Mouse (Mus musculus) limb, embryonic 13.5 days (tissue): ENCODE measurements around the gene Pdik1l. TPM values are rescaled to one million over a fixed set of nuclear protein-coding genes. Genes with fewer than 3 reads are reported as not detected.
A peak's percentile ranks its signal among the peaks of the same experiment; 100 is the strongest.

Source experiments
- ATAC-seq: fragments of 200-750 bp; cut with Nextera tagmentation; 2 replicates; pipeline ENCODE4 v1.8.0; 2017; ENCODE audit warnings: low read depth, moderate number of reproducible peaks, moderate TSS enrichment; ENCODE audit not compliant: low FRiP score
- H3K27ac ChIP-seq: fragments of 300-500 bp; sonication (generic); 2 replicates; pipeline ENCODE4 v1.5.1; 2015; ENCODE audit warnings: inconsistent platforms, mild to moderate bottlenecking, moderate library complexity
- H3K27me3 ChIP-seq: fragments of 300-500 bp; sonication (generic); 2 replicates; pipeline ENCODE4 v1.6.1; 2015; ENCODE audit warnings: mild to moderate bottlenecking, inconsistent platforms
- H3K36me3 ChIP-seq: fragments of 300-500 bp; sonication (generic); 2 replicates; pipeline ENCODE4 v1.6.1; 2015; ENCODE audit warnings: inconsistent platforms, mild to moderate bottlenecking, moderate library complexity
- H3K4me1 ChIP-seq: fragments of 300-500 bp; sonication (generic); 2 replicates; pipeline ENCODE4 v1.6.1; 2015; ENCODE audit warnings: inconsistent platforms
- H3K4me2 ChIP-seq: fragments of 300-500 bp; sonication (generic); replicated peaks from 2 replicates; pipeline ENCODE4 v1.6.1; 2015; ENCODE audit warnings: inconsistent platforms, mild to moderate bottlenecking, moderate library complexity
- H3K4me3 ChIP-seq: fragments of 300-500 bp; sonication (generic); 2 replicates; pipeline ENCODE4 v1.5.1; 2015; ENCODE audit warnings: moderate library complexity, mild to moderate bottlenecking, inconsistent platforms
- H3K9ac ChIP-seq: fragments of 300-500 bp; sonication (generic); 2 replicates; pipeline ENCODE4 v1.6.1; 2015; ENCODE audit warnings: mild to moderate bottlenecking, inconsistent platforms
- H3K9me3 ChIP-seq: fragments of 300-500 bp; sonication (generic); 2 replicates; pipeline ENCODE4 v1.6.1; 2016; ENCODE audit warnings: inconsistent platforms
- WGBS: fragments of 180-500 bp; shearing (Covaris S2); methylation state at CpG from one replicate; pipeline ENCODE4 v1.1.7; 2015; 5-methylcytosine and 5-hydroxymethylcytosine counted together
- polyA plus RNA-seq: library from polyadenylated mRNA; unstranded; fragments of >200 nt; fragmentation: Nextera tagmentation; extraction: Ambion mirVana; gene quantifications from 2 replicates; pipeline ENCODE4 v1.2.1, GENCODE M21; 2015

The Pdik1l gene
- polyA plus RNA-seq, 1 experiment from 2014 or later, result 22.6 TPM

GRCm38 (mm10) chr4:134243516-134244250 is 44.0 kb downstream of the Pdik1l start, which contains the start of gene E130218I03Rik:
Gene E130218I03Rik (plus strand): TSS chr4:134243662.
- no peaks in the 10 kb centered on the region for H3K9me3 ChIP-seq
- 0 out of 2 replicates have a peak, but pooled peaks cover 4% of the 10 kb centered on the region for H3K36me3 ChIP-seq
- WGBS, result 90% methylated on average over 17 of the region's 17 CpGs
- H3K4me1 ChIP-seq, result peaks cover 23% of the 10 kb centered on the region
- H3K9ac ChIP-seq, result peak within 1 kb of the TSS; percentile 87
- peak within 1 kb of the TSS; percentile 86 for H3K4me3 ChIP-seq
- peak within 1 kb of the TSS; percentile 90 for H3K4me2 ChIP-seq
- no peak within 1 kb of the TSS for H3K27ac ChIP-seq
- no peak for ATAC-seq
- peaks cover 36% of the 10 kb centered on the region for H3K27me3 ChIP-seq

GRCm38 (mm10) chr4:134238686-134239085 is 49.0 kb downstream of the Pdik1l start:
- 10% methylated on average over 10 of the region's 10 CpGs for WGBS
- Histone ChIP-seq H3K9ac (peak overlapping the region; percentile 45; the same call in 1 of the 2 replicates), H3K9me3 (no peaks in the 10 kb centered on the region), H3K4me1 (peaks cover 10% of the 10 kb centered on the region), H3K27ac (no peak overlapping the region), H3K36me3 (0 out of 2 replicates have a peak, but pooled peaks cover 3% of the 10 kb centered on the region), H3K27me3 (peaks cover 45% of the 10 kb centered on the region), H3K4me2 (peak overlapping the region; percentile 56), H3K4me3 (peak overlapping the region; percentile 34; the same call in 1 of the 2 replicates)
- ATAC-seq, result no peak

- H3K9ac ChIP-seq, result peak within 1 kb of the TSS; percentile 45
- 0 out of 2 replicates have a peak, but pooled peaks have one; percentile 32 for ATAC-seq
- H3K4me3 ChIP-seq, result peak within 1 kb of the TSS; percentile 34
- H3K4me2 ChIP-seq, result peak within 1 kb of the TSS; percentile 56
- no peaks in the 10 kb centered on the region for H3K9me3 ChIP-seq
- no peak within 1 kb of the TSS for H3K27ac ChIP-seq
- H3K36me3 ChIP-seq, result no peaks in the 10 kb centered on the region
- H3K4me1 ChIP-seq, result peaks cover 10% of the 10 kb centered on the region
- H3K27me3 ChIP-seq, result peaks cover 45% of the 10 kb centered on the region
- 2% methylated on average over 18 of the region's 18 CpGs for WGBS
These were observed 49.4 kb downstream of the Pdik1l start, which contains the start of gene Cnksr1 for GRCm38 (mm10) chr4:134238279-134238651. Gene Cnksr1 (minus strand): TSS chr4:134238399.

- Histone ChIP-seq H3K4me3 (peak overlapping the region; percentile 34), H3K4me2 (peak overlapping the region; percentile 56), H3K9me3 (no peaks in the 10 kb centered on the region), H3K27ac (no peak overlapping the region), H3K9ac (peak overlapping the region; percentile 45), H3K36me3 (no peaks in the 10 kb centered on the region), H3K4me1 (peaks cover 10% of the 10 kb centered on the region), H3K27me3 (peaks cover 45% of the 10 kb centered on the region)
- WGBS, result 22% methylated on average over 19 of the region's 19 CpGs
- no peak for ATAC-seq
These were observed 50.0 kb downstream of the Pdik1l start for GRCm38 (mm10) chr4:134237582-134238278.

- H3K4me2 ChIP-seq, result no peak overlapping the region
- no peak overlapping the region for H3K9ac ChIP-seq
- H3K27ac ChIP-seq, result no peak overlapping the region
- ATAC-seq, result no peak
- H3K9me3 ChIP-seq, result no peaks in the 10 kb centered on the region
- peaks cover 10% of the 10 kb centered on the region for H3K4me1 ChIP-seq
- no peak overlapping the region for H3K4me3 ChIP-seq
- no peaks in the 10 kb centered on the region for H3K36me3 ChIP-seq
- 81% methylated on average over 5 of the region's 5 CpGs for WGBS
- peaks cover 45% of the 10 kb centered on the region for H3K27me3 ChIP-seq
These were observed 52.8 kb downstream of the Pdik1l start for GRCm38 (mm10) chr4:134234876-134235275.

- no peaks in the 10 kb centered on the region for H3K4me1 ChIP-seq
- WGBS, result 30% methylated on average over 8 of the region's 8 CpGs
These were observed 57.3 kb downstream of the Pdik1l start for GRCm38 (mm10) chr4:134230431-134230830.

GRCm38 (mm10) chr4:134227194-134227593 is 60.5 kb downstream of the Pdik1l start, which contains the start of gene Catsper4:
Gene Catsper4 (minus strand): TSS chr4:134227383.
- no peaks in the 10 kb centered on the region for H3K4me1 ChIP-seq
- H3K27me3 ChIP-seq, result no peaks in the 10 kb centered on the region
- H3K4me2 ChIP-seq, result no peak within 1 kb of the TSS
- ATAC-seq, result no peak
- 65% methylated on average over 8 of the region's 8 CpGs for WGBS
- H3K36me3 ChIP-seq, result no peaks in the 10 kb centered on the region
- no peak within 1 kb of the TSS for H3K27ac ChIP-seq
- no peak within 1 kb of the TSS for H3K9ac ChIP-seq
- H3K4me3 ChIP-seq, result no peak within 1 kb of the TSS
- no peaks in the 10 kb centered on the region for H3K9me3 ChIP-seq

More at GRCm38 (mm10) chr4:134230431-134230830, 57.3 kb downstream of the Pdik1l start:
- H3K36me3 ChIP-seq, result no peaks in the 10 kb centered on the region
- 0 out of 2 replicates have a peak, but pooled peaks cover 4% of the 10 kb centered on the region for H3K27me3 ChIP-seq
- ATAC-seq, result no peak
- no peak overlapping the region for H3K4me2 ChIP-seq
- no peak overlapping the region for H3K4me3 ChIP-seq
- H3K27ac ChIP-seq, result no peak overlapping the region
- no peaks in the 10 kb centered on the region for H3K9me3 ChIP-seq
- no peak overlapping the region for H3K9ac ChIP-seq

Other genes with a start within 250 kb of the Pdik1l start
- not detected in 2 replicates for gene Zfp683, start 234.1 kb downstream of the Pdik1l start, polyA plus RNA-seq
- 4.9 and 5.4 TPM in 2 replicates for gene Crybg2, start 227.1 kb downstream of the Pdik1l start, polyA plus RNA-seq
- 10.6 and 11.4 TPM in 2 replicates for gene Cd52, start 192.8 kb downstream of the Pdik1l start, polyA plus RNA-seq
- 13.6 and 14.3 TPM in 2 replicates for gene Ubxn11, start 185.3 kb downstream of the Pdik1l start, polyA plus RNA-seq
- 420 and 444 TPM in 2 replicates for gene Sh3bgrl3, start 159.1 kb downstream of the Pdik1l start, polyA plus RNA-seq
- 33.3 and 34.9 TPM in 2 replicates for gene Cep85, start 100.8 kb downstream of the Pdik1l start, polyA plus RNA-seq
- gene Gm7534, start 84.9 kb downstream of the Pdik1l start, polyA plus RNA-seq, result not detected in 2 replicates
- 0.23 TPM in 1 of 2 replicates, not detected in the other for gene Catsper4, start 60.5 kb downstream of the Pdik1l start, polyA plus RNA-seq
- gene Cnksr1, start 49.5 kb downstream of the Pdik1l start, polyA plus RNA-seq, result 1.8 and 2.0 TPM in 2 replicates
- 0.23 and 0.66 TPM in 2 replicates for gene E130218I03Rik, start 44.2 kb downstream of the Pdik1l start, polyA plus RNA-seq
- gene Zfp593, start 42.3 kb downstream of the Pdik1l start, polyA plus RNA-seq, result 15.6 and 17.8 TPM in 2 replicates
- gene Gm30191, start 41.0 kb downstream of the Pdik1l start, polyA plus RNA-seq, result not detected in 2 replicates
- gene Grrp1, start 33.8 kb downstream of the Pdik1l start, polyA plus RNA-seq, result 4.7 and 5.3 TPM in 2 replicates
- gene Trim63, start 27.2 kb upstream of the Pdik1l start, polyA plus RNA-seq, result 5.3 and 6.2 TPM in 2 replicates
- 0.18 and 0.24 TPM in 2 replicates for gene Slc30a2, start 55.3 kb upstream of the Pdik1l start, polyA plus RNA-seq
- 8.3 and 9.2 TPM in 2 replicates for gene Extl1, start 96.0 kb upstream of the Pdik1l start, polyA plus RNA-seq
- 11.3 and 12.9 TPM in 2 replicates for gene Pafah2, start 108.4 kb upstream of the Pdik1l start, polyA plus RNA-seq
- gene Stmn1, start 180.4 kb upstream of the Pdik1l start, polyA plus RNA-seq, result 1,889 and 1,921 TPM in 2 replicates
- 3.7 and 4.1 TPM in 2 replicates for gene Paqr7, start 208.8 kb upstream of the Pdik1l start, polyA plus RNA-seq
- gene Aunip, start 223.1 kb upstream of the Pdik1l start, polyA plus RNA-seq, result 10.6 and 10.8 TPM in 2 replicates
- gene Mtfr1l, start 247.5 kb upstream of the Pdik1l start, polyA plus RNA-seq, result 131 and 132 TPM in 2 replicates